Mouse (Mus musculus) common myeloid progenitor, adult 5-6 weeks (primary cell): Measurements from ENCODE around the gene Lrmda. TPM values are rescaled to one million over a fixed set of nuclear protein-coding genes. Genes with fewer than 3 reads are reported as not detected.

Experiments used
- ATAC-seq: replicated peaks from 2 replicates; pipeline ENCODE4 v1.8.0; 2016; ENCODE audit warnings: low read depth, mild to moderate bottlenecking, moderate TSS enrichment, inconsistent platforms; ENCODE audit not compliant: poor library complexity, severe bottlenecking
- total RNA-seq: library from RNA; stranded (forward); fragments of 200-1000, 187-1606 nt; gene quantifications from 2 replicates; pipeline ENCODE4 v1.2.3, GENCODE M21; 2017

The Lrmda gene
- total RNA-seq, 1 experiment from 2014 or later, result 13.2 TPM

DNA sequence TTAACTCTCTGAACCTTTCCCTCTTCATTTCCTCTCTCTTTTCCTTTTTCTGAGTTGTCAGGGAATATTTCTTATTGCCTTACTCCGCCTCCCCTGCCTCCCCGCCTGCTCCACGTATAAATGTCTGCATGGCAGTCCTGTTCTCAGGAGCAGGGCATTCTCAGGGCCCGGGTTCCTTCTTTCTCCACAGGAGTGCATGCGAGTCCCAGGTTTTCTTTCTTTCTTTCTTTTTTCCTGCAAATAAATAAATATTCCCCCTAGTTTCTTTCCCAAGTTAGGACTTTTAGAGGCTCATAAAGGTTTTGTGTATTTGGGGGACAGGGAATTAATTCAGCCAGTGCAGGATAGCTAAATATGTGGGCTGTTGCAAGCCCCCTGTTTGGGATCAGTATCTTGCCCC is 27.7 kb upstream of the Lrmda start:
- ATAC-seq, result no peak

DNA sequence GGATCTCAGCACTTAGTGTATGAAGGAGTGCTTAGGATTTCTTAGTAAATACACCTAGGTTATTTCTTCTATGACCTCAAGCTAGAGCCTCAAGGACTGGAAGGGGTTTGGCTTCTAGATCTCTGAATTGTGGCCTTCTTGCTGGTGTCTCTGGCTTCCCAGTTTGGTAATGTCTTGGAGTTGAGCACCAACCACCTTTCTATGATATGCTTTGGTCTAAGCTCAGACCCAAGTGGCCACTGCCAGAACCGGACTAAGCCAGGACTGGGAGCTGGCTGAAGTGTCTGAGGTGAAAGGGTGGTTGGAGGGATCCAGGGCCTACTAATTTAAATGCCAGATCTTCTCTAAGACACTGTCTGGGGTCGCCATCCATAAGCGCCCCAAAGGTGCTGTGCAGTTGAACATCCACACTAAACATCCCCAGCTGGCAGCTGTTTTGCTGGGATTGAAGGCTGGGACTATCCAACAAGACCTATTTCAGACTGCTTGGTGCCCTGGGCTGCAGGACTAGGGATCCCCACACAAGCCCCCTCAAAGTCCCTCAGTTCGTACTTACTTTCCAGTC is 27.1 kb upstream of the Lrmda start:
- ATAC-seq, result no peak

DNA sequence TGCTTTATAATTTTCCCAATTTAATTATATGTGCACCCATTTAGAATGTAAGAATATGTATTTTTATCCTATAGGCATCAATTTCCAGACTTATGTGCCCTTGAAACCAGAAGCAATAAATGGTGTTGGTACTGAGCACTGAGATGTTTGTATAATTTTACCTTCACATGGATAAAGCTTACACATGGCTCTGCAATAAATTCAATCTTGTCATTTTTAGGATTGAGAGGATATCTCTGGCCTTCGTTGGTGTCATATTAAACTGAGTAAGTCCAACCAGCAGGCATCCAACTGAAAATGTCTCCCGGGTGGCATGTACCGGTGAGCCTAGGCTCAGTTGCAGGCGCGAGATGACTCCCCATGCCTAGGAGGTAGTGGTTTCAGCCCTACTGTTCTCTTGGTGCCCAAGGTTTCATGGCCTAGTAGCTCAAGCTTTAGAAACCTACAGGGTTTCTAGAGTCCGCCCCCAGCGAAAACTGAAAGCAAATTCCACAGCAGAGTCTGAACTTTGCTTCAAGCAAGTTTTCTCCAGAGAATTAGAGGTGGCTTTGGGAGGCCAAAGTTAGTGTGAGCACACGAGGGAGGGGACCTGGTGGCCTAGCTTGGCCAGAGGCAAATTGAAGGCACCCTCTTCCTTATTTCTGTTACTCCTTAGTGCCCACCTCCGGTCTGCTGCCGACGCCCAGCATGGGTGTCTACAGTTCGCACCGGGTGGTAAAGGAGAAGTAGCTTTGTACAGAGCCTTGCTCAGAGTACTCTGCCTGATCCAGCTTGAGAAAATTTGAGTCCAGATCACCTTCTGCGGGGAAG is 26.1 kb upstream of the Lrmda start:
- ATAC-seq, result peak; percentile 73

DNA sequence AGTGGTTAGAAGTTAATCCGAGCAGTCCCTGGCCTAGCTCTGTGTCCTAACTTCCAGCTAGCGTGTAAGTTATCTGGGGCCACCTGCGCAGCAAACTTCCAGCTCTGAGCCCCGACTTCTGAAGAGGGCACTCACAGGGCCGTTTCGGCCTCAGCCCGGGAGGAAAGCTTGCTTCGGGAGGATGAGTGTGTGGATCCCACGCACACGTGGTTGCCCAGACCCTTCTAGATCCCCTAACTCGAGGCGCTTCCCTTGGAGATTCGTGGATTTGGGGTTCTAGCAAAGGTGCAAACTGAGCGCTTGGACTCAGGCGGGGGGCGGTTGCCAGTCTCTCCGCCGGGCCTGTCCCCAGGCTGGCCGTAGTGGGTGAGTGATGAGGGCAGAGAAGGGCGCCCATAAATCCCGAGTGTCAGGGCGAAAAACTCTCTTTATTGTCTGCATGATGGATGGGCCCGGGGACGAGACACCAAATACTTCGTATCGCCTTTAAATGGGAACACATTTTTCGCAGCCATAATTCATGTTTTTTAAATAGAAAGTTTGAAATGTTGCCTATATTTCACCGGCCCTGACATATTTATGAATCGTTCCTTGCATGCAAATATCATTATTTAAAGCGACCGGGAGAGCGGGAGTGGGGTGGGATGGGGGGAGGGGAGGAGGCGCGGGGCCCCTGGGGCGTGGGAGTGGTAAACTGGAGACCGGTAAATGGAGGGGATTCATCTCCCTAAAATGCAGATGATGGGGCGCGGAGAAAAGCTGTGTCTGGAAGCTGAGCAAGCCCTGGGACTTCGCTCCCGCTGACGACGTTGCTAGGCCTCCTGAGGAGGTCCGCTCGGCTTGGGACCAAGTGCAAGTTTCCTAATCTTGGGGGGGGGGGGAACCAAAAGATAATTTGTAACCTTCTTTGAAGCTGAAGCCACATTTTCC is 25.2 kb upstream of the Lrmda start:
- no peak for ATAC-seq

DNA sequence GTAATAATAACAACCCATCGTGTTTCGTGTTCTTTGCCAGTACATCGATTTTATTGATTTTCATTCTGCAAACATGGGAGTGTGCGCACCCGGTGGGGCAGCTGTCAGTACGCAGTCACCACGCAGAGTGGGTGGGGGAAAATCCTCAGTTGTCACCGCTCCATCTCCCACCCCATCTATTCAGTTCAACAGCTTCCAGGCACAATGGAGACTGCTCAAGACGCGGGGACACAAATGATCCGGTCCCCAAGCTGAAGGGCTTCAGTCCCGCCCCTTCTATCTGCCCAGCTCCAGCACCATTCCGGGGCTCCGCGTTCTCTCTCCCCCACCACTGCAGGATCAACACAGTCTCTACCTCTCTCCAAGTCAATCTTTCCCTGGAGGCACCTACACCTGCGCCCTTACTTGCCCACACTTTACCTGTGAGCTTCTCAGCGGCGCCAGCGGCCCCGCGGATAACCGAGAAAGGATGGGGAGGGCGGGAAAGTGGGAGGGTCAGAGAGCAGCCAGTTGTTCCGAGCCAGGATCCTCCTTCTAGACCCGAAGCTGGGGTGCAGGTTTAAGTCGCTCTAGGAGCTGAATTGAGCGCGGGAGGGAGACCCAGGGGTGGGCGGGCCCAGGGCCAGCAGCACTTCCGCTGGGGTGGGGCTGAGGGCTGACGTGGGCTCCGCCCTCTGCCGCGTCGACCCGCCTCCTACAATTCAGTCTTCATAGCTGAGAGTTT is 24.3 kb upstream of the Lrmda start:
- peak; percentile 84 for ATAC-seq

DNA sequence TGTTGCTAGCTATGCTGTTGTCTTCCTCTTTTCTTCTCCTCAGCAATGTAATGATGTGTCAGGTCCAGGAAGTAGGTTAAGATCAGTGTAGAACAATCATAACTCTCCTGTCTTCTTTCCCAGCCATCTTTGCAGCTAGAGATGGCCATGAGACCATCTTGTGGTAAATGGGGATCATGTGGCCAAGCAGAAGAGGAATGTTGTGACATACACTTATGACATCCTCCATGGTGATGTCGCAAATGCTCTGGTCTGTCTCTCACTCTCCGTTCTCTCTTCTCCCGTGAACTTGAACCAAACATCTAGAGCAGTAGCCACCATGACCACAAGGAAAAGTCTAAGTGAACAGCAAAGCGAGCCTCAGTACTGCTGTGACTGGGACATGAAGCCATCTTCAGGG is 19.9 kb upstream of the Lrmda start:
- peak; percentile 55 for ATAC-seq

DNA sequence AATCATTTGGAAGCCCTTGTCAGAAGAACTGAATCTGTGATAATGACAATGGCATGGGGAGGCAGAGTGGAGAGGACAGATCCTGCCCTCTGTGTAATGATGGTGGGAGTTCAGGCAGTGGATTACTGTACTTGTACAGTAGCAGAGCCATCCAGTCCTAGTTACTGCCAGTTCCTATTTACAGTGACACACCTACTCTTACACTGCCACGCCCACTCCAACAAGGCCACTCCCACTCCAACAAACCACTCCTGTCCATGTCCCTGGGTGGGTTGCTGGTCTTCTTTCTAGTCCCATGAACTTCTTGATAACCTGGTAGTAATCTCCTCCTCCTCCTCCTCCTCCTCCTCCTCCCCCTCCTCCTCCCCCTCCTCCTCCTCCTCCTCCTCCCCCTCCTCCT is 16.3 kb upstream of the Lrmda start:
- ATAC-seq, result no peak

DNA sequence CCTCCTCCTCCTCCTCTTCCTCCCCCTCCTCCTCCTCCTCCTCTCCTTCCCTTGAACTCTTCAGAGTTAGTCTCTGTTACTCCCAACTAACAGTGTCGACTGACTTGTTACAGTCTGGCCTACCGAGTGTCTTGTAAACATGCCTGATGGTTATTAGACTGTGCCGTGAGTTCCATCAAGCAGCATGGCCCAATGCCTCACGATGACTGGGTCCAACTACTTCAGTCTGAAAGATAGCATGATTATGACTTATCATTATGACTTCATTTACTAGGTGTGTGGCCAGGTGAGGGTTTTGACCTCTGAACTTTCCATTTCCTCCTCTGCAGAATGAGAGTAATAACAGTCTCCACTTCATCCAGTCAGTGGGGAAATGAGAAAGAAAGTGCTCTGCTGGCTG is 15.9 kb upstream of the Lrmda start:
- ATAC-seq, result no peak

DNA sequence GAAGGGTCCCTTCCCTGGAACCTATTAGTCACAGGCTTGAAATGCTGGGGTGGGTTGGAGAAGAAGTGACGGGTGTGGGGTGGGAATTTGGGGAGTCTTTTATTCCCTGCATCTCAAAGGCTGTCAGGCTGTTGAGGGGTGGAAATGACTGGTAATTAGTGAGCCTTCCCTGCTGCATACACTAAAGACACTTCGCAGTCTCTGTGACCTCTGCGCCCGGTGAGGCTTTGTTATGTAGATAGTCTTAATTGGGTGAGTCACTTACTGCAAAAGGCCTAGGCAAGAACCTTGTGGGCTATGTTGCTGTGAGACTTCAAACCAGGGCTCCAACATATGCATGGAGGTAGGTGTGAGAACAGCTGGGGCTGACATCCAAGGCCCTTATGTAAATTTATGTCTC is 14.6 kb upstream of the Lrmda start:
- ATAC-seq, result no peak

DNA sequence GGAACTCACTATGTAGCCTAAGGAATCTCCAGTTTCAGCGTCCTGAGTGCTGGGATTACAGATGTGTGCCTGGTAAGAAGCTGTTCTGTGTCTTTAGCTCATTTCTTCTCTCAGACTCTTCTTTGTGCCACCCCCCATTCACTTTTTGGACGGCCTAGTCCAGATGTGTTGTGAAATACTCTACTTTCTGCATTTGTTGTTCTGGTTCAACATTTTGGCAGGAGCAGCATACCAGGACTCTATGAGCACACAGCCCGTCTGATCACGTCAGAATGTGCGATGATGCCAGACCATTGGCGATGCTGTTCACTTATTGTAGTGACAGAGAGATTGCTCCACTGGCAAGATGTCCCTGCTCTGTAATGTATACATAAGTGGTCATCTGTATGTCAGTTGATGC is 12.5 kb upstream of the Lrmda start:
- no peak for ATAC-seq

DNA sequence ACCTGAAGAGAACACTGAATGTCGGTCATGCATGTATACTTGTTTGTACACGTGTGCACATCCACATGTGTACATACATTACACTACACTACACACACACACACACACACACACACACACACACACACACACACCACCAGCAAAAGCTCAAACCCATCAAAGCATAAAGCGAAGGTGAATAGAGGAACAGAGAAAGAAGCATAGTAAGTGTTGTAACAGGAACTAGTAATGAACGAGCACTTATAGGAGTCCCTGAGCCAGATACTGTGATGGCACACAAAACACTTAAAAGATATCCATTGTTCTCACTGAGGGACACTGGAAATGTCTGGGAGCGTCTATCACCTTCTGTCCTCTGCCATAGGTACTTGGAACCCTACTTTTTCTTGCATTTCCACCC is 5.2 kb upstream of the Lrmda start:
- no peak for ATAC-seq

DNA sequence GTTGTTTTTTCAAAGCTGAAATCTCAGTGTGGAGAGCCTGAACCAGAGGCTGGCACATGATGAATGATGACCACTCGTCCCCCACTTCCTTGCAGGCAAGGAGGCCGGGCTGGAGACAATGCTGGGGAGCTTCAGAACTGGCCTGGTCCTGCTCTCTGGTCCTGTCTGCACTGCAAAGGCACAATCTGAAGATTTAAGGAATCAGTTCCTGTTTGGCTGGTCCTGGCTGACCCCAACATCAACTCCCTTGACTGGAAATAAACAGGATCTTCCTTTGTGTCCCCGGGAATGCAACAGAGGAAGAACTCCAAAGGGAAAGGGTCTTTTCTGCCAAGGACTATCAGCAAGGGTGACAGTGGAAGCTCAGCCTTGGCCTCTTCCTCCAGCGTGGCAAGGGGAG is 4.7 kb upstream of the Lrmda start:
- ATAC-seq, result no peak

DNA sequence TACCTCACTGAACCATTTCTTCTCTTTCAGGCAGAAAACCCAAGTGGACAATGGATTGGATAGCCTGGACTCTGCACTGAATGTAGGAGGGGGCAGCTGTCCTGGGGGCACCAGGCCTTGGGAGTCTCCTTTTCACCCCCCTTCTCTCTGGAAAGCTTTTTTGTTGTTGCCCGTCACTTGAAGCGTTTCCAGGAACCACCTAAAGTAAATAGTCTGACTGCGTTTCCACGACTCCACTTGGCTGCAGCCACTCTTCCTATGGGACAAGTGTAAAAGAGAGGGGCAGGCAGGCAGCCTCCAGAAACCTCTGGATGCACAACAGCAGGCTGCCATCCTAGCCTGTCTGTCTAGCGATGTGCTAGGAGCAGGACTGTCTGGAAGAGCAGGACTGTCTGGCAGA is 2.5 kb upstream of the Lrmda start:
- no peak for ATAC-seq

DNA sequence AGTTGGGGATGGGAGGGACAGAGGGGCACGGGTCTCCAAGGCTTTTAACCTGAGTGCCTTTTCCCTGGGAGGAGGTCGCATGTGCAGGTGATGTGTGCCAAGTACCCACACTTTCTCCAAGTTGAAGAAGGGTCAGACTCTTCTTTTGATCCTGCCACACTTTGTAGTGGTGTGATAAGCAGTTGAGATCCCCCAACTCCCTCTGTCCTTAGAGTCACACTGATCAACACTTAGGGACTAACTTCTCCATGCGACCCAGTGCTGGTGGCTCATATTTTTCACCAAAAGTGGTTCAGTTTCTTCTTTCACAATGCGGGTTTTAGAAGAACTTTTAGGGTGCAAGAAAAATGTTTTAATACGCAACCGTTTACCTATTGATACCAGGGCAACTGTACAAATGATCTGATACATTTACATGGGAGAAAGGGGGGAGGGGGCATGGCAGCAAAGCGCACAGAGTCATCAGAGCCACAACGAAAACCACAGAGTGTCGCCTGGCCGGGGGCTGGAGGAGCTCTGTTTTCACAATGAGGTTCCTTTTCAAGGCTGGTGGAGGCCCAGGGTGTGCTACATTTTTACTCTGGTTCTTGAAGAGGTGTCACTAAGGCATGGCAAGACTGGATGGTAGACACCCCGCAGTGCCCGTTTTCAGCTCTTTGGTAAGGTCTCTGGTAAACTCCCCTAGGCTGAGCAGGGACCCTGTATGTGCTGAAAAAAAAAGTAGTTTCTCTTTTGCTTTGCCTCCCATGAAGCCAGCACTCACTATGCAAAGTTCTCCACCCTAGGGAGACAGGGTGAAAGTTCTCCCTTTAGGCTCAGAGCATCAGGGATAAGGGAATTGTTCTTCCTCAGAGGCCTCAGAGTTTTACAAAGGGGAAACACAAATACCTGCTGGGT is 685 bp downstream of the Lrmda start:
- ATAC-seq, result peak; percentile 53

DNA sequence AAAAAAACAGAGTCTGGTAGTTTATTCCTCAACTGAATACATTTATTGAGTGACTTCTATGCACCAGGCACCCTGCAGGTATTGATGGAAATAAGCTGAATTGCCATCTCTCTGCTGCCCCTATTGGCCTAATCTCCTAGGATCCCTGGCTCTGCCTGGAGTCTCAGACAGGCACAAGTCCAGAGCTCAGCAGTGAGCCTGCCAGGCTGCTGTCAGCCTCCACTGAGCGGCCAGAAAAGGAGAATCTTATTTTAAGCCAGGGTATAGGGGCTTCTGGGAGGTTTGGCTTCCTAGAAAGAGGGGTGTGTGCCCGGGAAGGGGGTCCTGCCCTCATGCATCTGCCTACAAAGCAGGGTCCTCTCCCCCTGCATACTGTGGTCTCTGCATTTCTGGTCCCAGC is 1.4 kb downstream of the Lrmda start:
- peak; percentile 50 for ATAC-seq

DNA sequence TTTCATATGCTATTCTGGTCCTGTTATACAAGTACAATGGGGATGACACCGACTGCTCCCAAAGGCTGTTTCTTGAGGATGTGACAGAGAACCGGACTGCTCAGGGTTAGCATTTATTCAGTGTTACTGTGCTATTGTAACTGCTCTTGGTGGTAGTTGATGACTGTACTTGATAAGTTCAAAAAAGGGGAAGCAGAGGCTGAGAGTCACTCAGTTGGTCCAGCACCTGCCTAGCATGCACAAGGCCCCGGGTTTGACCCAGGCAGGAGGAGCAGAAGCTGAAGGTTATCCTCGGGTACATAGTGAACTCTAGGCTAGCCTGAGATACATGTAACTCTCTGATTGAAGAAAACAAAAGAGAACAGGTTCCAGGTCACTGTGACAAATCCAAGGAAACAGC is 4.0 kb downstream of the Lrmda start:
- ATAC-seq, result peak; percentile 31; the same call in 1 of the 2 replicates

DNA sequence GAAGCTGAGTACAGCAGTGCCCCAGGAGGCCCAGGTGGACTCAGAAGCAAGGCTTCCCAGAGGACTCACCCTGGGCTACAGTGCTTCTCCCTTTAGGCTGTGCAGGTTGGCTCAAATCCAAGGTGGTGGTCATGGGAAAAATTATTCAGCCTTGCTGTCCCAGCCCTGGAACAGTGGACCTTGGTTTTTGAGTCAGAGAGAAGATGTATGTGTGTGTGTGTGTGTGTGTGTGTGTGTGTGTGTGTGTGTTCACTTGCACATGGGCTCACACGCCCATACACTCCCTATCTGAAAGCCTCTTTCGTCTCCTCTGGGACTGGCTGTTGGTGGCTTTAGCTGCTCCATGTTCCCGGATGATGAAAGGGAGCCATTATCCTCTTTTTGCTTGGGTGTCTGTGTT is 16.4 kb downstream of the Lrmda start:
- ATAC-seq, result no peak

DNA sequence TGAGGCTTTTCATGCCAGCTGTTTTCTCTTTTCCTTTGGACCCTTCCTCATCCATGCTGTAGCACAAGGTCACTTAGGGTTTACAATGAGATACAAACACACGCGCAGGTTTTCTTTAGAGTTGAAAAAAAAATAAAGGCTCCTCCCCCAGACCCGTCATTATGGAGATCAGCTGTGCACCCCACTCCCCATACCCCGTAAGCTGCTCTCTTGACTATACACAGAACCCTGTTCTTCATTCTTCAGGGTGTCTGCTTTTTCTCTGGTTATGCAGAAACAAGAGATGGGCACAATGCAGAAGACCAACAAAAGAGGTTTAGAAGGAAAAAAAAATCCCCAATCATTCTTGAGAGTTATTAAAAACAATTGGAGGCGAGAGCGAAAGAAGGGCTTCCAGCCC is 16.8 kb downstream of the Lrmda start:
- ATAC-seq, result no peak

DNA sequence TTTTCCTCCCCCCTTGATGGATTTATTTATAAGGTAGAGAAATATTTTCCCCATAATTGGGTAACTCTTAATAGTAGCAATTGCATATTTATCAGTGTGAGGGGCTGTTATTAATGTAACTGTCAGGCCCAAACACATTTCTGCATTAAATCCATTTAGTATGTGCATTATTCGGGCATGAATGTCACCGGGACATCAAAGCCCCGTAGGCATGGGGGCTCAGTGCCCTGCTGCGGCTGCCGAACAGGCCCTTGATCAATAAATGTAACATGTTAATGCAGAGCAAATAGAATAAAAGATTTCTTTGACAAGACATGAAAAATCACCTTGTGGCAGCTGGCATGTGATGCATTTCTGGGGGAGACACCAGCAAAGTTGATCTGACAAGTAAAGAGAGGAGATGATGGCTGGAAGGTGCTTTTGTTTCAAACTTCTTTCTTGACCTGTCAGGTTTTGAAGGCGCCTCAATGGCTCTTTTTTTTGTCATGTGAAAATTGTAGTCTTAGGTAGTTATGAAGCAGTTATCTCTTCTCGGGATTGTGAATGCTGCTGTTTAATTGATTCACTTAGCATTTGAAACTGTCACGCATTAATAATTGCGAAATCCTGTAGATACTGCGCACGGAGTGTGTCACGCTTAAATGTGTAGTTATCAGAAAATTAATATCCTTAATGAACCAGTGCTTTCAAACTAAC is 17.4 kb downstream of the Lrmda start:
- no peak for ATAC-seq
